Mouse (Mus musculus): Measurements from ENCODE around the gene Rxrg.

Rxrg gene

DNA sequence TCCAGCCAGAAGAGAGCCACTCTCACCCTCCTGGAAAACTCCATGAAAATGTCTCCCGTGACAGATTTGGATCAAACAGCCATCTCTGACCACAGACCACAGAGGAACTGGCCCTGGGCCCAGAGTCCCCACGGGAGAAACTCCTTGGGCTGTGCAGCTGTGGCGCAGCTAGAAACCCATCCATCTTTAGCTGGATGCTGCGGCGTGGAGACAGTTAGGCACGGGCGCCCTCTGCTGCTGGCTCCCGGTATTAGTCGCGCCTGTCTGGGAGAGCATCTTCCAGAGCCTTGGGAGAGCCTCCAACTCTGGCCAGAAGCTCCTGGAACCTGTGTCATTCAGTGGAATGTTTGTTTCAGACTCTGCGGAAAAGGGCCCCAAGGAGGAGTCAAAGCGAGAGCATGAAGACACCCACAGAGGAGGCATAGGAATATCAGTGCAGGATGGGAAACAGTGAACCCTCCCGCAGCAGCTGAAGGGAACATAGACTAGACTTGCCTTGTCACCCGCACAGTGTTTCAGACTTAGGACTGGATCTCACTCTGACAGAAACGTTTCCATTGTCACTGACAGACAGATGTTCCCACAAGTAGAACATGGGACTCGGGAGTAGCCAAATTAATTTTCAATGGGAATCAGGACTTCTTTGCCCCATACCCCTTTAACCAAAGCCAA, 46.8 kb downstream of the Rxrg start:
- DNase-seq (ENCODE audit: low read depth), result peak; percentile 7

DNA sequence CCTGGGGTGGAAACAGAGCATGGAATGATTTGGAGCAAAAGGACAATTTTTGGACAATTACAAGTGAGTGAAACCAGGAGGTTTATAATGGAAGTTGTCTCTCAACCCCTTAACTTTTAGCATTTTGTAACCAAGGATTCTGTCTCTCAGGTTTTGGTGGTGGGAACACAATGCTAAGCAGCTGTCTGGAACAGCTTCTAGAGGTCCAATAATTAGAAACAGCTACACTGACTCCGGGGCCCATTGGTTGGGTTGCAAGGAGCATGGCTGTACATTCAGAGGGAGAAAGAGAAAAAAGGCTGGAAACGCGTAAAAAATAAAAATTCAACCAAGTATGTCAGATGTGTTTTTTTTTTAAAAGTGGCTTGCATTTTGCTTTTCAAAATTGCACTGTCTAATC, 50.5 kb downstream of the Rxrg start:
- no peak for DNase-seq (ENCODE audit: low read depth)

DNA sequence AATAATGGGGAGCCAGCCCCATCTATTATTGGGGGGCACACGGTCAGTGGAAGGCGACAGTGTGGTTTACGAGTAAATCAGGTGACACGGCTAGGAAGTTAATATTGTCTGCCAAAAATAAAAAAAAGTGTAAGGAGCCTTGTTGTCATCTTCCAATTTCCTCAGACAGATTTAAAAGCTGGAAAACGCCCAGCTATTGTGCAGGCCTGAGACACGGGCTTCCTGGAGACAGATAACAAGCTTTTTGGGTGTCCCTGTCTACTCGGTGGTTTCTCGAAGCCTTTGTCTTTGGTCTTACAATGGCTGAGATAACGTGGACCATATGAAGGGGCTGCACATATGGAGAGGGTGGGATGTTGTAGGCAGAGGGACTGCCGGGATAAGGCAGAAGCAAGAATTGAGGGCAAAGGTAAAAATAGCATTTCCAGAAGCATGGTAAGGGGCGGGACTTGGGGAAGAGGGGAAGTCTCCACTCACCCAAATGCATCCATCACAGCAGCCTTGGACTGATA, 51.0 kb downstream of the Rxrg start:
- DNase-seq (ENCODE audit: low read depth), result no peak

DNA sequence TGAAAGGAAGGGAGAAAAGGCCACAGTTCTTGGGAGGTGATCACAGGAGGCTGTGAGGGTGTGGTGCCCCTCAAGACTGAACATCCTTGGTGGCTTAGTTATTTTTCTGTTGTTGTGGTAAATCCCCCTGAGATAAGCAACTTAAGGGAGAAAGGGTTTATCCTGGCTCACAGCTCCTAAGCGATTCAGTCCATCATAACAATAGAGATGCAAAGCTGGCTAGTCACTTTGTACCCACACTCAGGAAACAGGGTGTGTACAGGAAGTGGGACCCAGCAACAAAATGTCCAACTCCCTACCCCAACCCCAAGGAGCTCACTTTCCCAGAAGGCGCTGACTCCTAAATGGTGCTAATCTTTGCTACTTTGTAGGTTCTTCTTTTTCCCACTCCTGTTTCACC, 54.2 kb downstream of the Rxrg start:
- no peak for DNase-seq (ENCODE audit: low read depth)

DNA sequence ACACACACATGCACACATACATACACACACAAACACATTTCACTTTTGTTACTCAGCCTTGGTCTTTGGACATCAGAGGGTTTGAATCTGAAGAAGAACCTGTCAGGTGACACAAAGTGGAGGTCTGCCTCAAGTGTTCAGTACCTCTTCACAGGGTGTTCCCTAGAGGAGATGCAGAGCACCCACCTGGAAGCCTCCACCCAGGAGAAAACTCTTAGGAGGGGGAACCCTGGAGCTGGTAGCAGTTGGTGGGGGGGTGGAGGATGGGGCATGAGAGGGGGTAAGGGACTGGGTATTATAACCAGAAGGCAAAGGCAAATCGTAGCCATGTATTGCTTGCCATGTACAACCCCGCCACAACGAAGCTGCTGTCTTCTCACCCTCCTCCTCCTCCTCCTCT, 60.9 kb downstream of the Rxrg start:
- no peak for DNase-seq (ENCODE audit: low read depth)

DNA sequence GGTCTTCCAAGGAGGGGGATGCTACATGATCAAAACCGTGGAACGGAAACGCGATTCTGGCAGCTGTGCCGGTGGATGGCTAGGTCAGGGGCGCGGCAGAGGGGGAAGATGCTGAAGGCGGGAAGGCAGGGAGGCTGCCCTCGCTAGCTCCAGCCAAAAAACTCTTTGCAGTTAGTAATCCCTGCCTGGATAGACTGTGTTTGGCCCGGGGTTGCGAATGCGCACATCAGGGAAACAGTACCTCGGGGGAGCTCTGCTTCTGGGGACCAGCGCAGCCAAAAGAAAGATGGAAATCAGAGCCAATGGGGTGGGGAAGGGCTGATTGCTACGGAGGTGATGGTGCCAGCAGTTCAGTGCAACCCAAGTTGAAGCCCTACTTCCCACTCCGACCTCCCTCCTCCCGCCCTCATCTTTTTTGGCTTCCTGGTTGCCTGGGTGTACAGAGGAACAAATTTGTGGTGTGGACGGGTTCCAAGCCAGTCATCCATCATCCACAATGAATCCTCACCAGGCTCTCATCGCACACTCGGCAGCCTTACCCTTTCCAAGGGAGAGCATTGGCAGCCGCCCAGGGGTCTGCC, 62.4 kb downstream of the Rxrg start:
- no peak for DNase-seq (ENCODE audit: low read depth)

DNA sequence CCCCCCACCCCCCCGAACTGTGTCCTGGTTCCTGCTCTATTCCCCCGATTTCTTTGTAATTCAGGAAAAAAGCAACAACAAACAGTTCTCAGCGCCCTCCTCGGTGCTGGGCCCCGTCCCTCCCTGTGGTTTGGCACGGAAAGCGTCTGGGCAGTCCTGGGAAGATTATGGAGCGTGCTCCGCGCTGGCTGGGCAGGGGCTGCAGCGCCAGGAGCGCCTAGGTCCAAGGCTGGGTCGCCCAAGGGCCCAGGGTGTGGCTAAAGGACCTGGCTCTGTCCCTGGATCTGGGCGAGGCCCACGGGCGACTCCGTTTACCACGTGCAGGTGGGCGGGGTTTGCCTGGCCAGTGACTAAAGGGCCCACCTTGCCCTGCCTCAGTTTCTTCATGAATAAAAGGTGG, 62.9 kb downstream of the Rxrg start:
- no peak for DNase-seq (ENCODE audit: low read depth)

DNA sequence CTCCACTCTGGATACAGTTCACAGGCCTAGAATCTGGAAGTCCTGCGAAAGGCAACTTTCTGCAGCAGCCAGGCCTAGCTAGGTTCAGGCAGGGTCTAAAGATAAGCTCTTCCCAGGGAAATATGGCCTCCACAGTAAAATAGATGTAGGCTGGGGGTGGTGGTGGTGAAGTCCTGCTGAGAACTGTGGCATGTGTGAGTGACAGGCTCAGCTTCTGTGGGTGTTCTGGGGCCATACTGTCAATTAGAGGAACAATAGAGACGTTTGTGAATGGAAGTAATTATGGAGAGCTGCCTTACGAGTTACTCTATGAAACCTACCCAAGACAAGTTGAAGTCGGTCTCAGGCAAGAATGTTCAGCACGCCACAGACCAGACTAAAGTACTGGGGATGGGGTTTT, 65.0 kb downstream of the Rxrg start:
- DNase-seq (ENCODE audit: low read depth), result no peak

DNA sequence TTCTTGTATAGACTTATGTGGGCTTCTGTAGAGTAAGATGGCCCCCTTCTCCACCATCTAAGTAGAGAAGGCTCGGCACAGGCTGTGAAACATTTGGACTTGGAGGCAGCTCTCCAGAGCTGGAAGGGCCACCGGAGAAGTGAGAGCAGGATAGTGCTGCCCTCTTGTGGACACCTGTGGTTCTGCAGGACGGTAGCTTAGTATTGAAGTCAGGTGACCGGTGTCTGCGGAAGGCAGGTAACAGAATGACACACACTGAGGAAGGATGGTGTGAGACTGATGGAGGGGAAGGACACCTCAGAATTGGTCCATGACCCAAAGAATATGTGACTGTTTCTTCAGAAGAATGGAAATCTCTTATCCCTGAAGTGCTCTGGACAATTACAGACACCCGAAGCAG, 71.6 kb downstream of the Rxrg start:
- DNase-seq (ENCODE audit: low read depth), result peak; percentile 45

DNA sequence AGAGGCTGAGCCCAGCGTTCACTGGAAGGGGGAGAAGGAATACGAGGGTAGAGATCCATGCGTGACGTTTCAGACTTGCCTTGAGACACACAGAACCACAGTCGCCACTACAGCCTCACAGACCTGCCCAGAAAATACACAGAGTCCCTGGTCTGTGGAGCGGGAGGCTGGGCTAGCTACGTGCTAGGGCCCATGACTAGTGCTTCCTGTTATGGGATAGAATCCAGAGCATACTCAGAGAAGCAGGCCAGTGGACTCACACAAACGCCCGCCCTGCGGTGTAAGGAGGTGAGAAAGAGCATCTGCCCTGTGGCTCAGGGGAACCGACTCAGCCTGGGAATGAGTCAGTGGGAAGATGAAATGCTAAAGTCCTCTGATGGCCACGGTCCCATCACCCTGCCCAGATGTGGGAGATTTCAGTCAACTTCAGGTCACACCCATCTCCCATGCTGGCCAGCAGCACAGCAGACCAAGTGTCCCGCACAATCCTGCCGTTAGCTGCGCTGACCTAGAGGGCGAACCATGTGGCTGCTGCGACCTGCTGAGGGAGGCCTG, 74.3 kb downstream of the Rxrg start:
- DNase-seq (ENCODE audit: low read depth), result no peak

DNA sequence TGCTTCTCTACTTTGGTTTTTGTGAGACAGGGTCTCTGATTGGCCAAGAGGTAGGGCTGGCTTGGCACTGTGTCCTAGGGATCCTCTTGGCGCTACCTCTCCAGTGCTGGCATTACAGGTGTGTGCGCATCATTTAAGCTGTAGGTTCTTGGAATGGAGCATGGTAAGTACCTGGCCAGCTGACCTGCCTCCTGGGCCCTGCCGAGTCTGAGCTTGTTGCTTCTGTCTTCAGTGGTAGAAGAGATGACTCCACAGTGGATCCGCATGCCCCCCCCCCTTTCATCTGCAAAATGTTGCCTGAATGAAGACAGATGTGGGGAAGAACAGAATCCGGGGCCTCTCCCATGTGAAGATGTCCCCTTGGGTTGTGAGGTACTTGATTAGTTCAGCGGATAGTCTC, 80.9 kb downstream of the Rxrg start:
- DNase-seq (ENCODE audit: low read depth), result no peak

DNA sequence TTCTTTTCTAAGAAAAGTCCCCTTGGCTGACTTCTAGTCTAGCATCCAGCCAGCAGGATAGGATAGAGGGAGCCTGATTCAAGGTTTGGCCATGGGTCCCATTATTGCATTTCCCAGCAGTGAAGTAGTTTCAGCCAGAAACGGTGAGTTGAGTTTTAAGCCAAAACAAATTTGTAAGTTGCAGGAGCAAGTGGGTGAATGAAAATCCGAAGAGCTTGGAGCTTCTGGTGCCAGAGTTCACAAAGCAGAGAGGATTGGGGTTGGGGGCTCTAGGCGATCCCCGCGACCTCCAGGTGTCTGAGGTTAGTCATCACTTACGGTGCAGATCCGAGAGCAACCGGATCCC, 89.8 kb downstream of the Rxrg start:
- no peak for DNase-seq (ENCODE audit: low read depth)

DNA sequence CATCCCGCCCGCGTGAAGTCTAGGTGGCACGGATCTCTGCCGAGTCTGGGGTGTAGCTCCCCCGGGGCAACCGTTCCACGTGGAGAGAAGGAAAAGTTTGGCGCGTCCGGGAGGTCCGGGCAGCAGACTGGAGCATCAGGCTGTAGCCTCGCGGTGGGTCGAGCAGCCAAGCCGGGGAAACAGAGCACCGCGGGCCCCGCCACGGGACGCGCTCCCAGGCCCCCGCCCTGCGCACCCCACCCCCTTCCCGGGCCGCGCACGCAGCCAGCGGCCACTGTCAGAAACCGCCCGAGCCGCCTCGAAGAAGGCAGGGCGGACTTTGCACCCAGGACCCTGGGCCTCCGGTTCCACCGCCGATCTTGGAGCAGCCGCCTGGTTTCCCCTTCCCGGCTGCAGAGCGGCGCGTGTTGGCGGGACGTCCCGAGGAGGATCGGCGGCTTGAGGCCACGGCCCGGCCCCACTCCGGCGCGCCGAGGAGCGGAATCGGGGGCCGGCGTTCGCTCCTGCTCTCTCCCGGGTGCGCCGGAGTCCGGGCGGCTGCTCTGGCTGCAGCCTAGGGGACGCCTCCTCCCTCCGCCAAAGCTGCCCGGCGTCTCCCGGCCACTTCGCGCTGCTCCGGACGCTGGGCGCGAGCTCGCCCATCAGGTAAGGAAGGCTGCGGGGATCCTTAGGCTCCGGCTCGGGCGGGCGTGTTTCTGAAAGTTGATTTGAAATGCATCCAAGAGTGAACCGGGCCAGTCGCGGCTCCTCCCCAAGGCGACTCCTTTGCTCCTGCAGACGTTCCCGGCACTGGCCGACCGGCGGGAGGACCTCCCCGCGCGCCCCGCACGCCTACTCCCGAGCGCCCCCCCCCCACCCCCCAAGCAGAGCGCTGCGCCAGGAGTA, 90.4 kb downstream of the Rxrg start:
- DNase-seq (ENCODE audit: low read depth), result no peak

DNA sequence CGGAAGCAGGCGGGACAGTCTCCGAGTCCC, 90.9 kb downstream of the Rxrg start, which contains the start of gene Lmx1a:
Gene Lmx1a (plus strand): TSS at position 6 of the 30 bp plus-strand sequence.
- DNase-seq (ENCODE audit: low read depth), result no peak
